Mouse (Mus musculus) subcutaneous adipose tissue, adult 2 months (tissue): ENCODE data around the gene Dock11. TPM values are rescaled to one million over a fixed set of nuclear protein-coding genes. Genes with fewer than 3 reads are reported as not detected.

Experiments
- polyA plus RNA-seq: library from polyadenylated mRNA; depleted of rRNA; stranded (reverse); fragments of >200 nt; gene quantifications from 2 replicates; pipeline ENCODE4 v1.2.3, GENCODE M21; 2012; ENCODE audit warnings: low replicate concordance; rRNA removed

Dock11 gene
- 3.2 and 5.4 TPM in 2 replicates for polyA plus RNA-seq

DNA sequence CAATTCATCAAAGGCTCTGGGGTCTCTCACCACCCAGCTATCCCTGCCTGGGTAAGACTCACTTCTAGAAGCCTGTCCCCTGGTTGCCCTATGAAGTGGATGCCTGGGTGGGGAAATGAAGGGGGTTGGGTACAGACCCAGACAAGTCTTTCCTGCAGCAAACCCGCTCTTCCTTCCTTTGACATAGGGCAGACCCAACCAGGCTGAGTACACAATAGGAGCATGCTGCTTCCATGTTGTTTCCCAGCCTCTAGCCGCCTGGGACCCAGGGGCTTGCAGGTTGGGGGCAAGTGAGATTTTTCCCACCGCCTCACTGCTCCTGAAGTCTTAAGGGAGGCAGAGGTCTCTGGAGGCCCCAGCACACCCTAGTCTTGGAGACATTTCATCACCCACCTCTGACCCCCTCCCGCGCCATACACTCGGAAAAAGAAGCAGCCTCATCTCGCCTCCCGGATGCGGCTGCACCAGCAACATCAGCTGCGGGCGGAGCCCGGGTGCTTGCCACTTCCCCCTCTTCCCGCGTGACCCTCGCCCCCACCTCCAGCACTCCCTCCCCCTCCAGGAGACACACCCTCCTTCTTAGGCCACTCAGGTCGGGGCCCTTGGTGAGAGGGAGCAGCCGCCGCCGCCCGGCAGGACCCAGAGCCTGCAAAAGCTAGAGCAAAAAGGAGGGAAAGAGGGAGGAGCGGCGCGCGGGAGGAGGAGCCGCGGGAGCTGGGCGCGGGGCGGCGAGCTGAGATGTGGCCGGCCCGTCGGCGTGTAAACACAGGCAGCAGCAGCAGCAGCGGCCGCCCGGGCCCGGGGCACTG, at the start of gene Dock11:
Gene Dock11, plus strand, starts transcription at position 746 of the 809 bp plus-strand sequence.

DNA sequence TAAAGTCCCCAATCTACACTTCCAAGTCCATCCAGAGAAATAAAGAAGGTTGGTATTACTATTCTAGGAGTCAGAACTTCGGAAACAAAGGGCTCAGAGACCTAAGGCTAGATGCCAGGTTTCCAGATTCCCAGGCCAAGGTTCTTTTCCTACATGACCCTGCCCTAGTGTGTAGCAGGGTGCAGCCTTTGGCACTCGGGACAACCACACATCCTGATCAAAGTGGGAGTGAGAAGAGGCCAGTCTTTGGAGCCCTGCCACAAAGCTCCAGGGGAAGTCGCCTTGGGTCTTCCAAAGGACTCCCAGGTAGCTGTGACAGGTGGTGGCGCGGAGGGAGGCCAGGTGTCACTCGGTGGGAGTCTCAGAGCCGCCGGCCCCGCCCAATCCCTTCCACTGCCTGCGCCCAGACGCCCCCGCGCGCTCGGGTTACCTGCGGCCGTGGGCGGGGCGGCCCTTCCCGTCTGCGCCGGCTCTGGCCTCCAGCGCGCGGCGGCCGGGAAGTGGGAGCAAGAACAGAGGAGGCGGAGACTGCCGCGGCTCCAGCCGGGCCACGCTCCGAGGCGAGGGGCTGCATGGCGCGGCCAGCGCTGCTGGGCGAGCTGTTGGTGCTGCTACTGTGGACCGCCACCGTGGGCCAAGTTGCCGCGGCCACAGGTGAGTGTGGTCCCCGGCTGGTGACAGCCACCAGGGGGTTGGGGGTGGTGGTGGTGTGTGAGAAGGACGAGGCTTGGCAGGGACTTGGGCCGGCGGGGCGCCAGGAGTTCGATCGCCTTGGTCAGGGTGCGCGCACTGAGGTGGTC, 223.2 kb downstream of the Dock11 start, which contains the start of gene Il13ra1:
Gene Il13ra1, plus strand, starts transcription at position 489 of the 800 bp plus-strand sequence.

Other genes starting within 250 kb of the Dock11 start
- 3.1 and 6.4 TPM in 2 replicates for gene Il13ra1, start 223.3 kb downstream of the Dock11 start, polyA plus RNA-seq